11 mouse cellular contexts compared by ENCODE assay signal in genomic region chr13:60528819-60529218, GRCm38 (mm10).
A peak's percentile ranks its signal among the peaks of the same experiment; 100 is the strongest.
DNase-seq lines count a peak whose midpoint lies in the region; ATAC-seq and TF ChIP-seq lines count a peak whose summit lies in the region.
"Had no signal": no experiment of that assay in that cellular context is flagged by ENCODE, and none has a peak within 500 bp of the region (broad histone marks: within the 10 kb centered on the region; RNA-seq: fewer than 3 reads in every experiment).

No protein-coding gene starts in this region.

- no peak for TF ChIP-seq CTCF in midbrain, postnatal 0 days (IDR thresholded peaks at IDR 0.05)

- peak overlapping the region; percentile 35; the same call in 1 of the 2 replicates for H3K27ac ChIP-seq in midbrain, embryonic 12.5 days (replicated peaks)
- H3K27ac ChIP-seq in midbrain, postnatal 0 days (ENCODE audit: low read depth, low read length): no peak overlapping the region
- 0 out of 2 replicates have a peak overlapping the region, but pooled peaks have one; percentile 3 for H3K27ac ChIP-seq in midbrain, embryonic 16.5 days (ENCODE audit: low read length)
- H3K27ac ChIP-seq in heart, embryonic 11.5 days (ENCODE audit: low read depth, low read length): no peak overlapping the region
- H3K27ac ChIP-seq: limb, embryonic 15.5 days had no signal

- H3K9ac ChIP-seq in midbrain, embryonic 12.5 days (replicated peaks): no peak overlapping the region
- H3K9ac ChIP-seq in midbrain, postnatal 0 days (replicated peaks; ENCODE audit: low read length, poor library complexity, severe bottlenecking): no peak overlapping the region
- H3K9ac ChIP-seq in midbrain, embryonic 16.5 days (ENCODE audit: low read depth, low read length): no peak overlapping the region
- no peak overlapping the region for H3K9ac ChIP-seq in heart, embryonic 11.5 days (ENCODE audit: low read depth, low read length)
- H3K9ac ChIP-seq: limb, embryonic 15.5 days had no signal

- no peak for DNase-seq in midbrain, postnatal 0 days (ENCODE audit: low spot score)
- DNase-seq in kidney, adult 8-10 months: peak; percentile 57 to 78
- peak; percentile 10 for DNase-seq in liver
- no peak for DNase-seq in ovary, postnatal 14 days (ENCODE audit: low spot score)
- DNase-seq: B cell, adult 2 months had no signal

- 77% methylated on average over 1 of the region's 1 CpGs for WGBS in midbrain, embryonic 12.5 days
- 82% methylated on average over 1 of the region's 1 CpGs for WGBS in midbrain, postnatal 0 days
- WGBS in midbrain, embryonic 16.5 days: 83% methylated on average over 1 of the region's 1 CpGs
- 48% methylated on average over 1 of the region's 1 CpGs for WGBS in heart, embryonic 11.5 days (ENCODE audit: insufficient replicate concordance)

- H3K27me3 ChIP-seq in midbrain, embryonic 12.5 days: 0 out of 2 replicates have a peak, but pooled peaks cover 3% of the 10 kb centered on the region
- H3K27me3 ChIP-seq in midbrain, postnatal 0 days (ENCODE audit: insufficient read depth, low read length): no peaks in the 10 kb centered on the region
- no peaks in the 10 kb centered on the region for H3K27me3 ChIP-seq in midbrain, embryonic 16.5 days (ENCODE audit: control insufficient read depth, insufficient read depth, low read depth, low read length)
- no peaks in the 10 kb centered on the region for H3K27me3 ChIP-seq in heart, embryonic 11.5 days (ENCODE audit: control insufficient read depth, insufficient read depth, low read length)
- H3K27me3 ChIP-seq: limb, embryonic 15.5 days had no signal

- peaks cover 26% of the 10 kb centered on the region for H3K4me1 ChIP-seq in midbrain, embryonic 12.5 days
- H3K4me1 ChIP-seq in midbrain, postnatal 0 days (ENCODE audit: insufficient read depth, low read length): no peaks in the 10 kb centered on the region
- H3K4me1 ChIP-seq in midbrain, embryonic 16.5 days (ENCODE audit: control insufficient read depth, insufficient read depth, low read length): peaks cover 4% of the 10 kb centered on the region; the same call in 1 of the 2 replicates
- H3K4me1 ChIP-seq in heart, embryonic 11.5 days (ENCODE audit: control insufficient read depth, insufficient read depth, low read length): no peaks in the 10 kb centered on the region
- H3K4me1 ChIP-seq: limb, embryonic 15.5 days had no signal

- peak; percentile 9; the same call in 1 of the 2 replicates for ATAC-seq in midbrain, embryonic 12.5 days (ENCODE audit: low FRiP score, low read depth)
- no peak for ATAC-seq in midbrain, postnatal 0 days (ENCODE audit: low FRiP score)
- peak; percentile 29; the same call in 1 of the 2 replicates for ATAC-seq in midbrain, embryonic 16.5 days
- ATAC-seq in megakaryocyte-erythroid progenitor cell, adult 5-6 weeks (replicated peaks; ENCODE audit: low FRiP score, low TSS enrichment, poor library complexity, severe bottlenecking): no peak
- no peak for ATAC-seq in heart, embryonic 11.5 days (replicated peaks; ENCODE audit: insufficient number of reproducible peaks, low FRiP score, low TSS enrichment)

- no peak overlapping the region for H3K4me3 ChIP-seq in midbrain, embryonic 12.5 days
- no peak overlapping the region for H3K4me3 ChIP-seq in midbrain, postnatal 0 days (ENCODE audit: low read depth, low read length)
- no peak overlapping the region for H3K4me3 ChIP-seq in midbrain, embryonic 16.5 days (ENCODE audit: low read depth, low read length)
- H3K4me3 ChIP-seq in heart, embryonic 11.5 days (ENCODE audit: low read depth, low read length): no peak overlapping the region
- H3K4me3 ChIP-seq: limb, embryonic 15.5 days had no signal

- H3K4me2 ChIP-seq in midbrain, embryonic 12.5 days (replicated peaks): no peak overlapping the region
- no peak overlapping the region for H3K4me2 ChIP-seq in midbrain, postnatal 0 days (ENCODE audit: low read depth, low read length, poor library complexity, severe bottlenecking)
- no peak overlapping the region for H3K4me2 ChIP-seq in midbrain, embryonic 16.5 days (ENCODE audit: low read length)
- H3K4me2 ChIP-seq in heart, embryonic 11.5 days: no peak overlapping the region
- H3K4me2 ChIP-seq: limb, embryonic 15.5 days had no signal

- no peaks in the 10 kb centered on the region for H3K9me3 ChIP-seq in midbrain, embryonic 12.5 days
- no peaks in the 10 kb centered on the region for H3K9me3 ChIP-seq in midbrain, postnatal 0 days (ENCODE audit: low read length)
- H3K9me3 ChIP-seq in midbrain, embryonic 16.5 days (replicated peaks; ENCODE audit: control insufficient read depth, low read length, poor library complexity, severe bottlenecking): no peaks in the 10 kb centered on the region
- no peaks in the 10 kb centered on the region for H3K9me3 ChIP-seq in heart, embryonic 11.5 days (replicated peaks; ENCODE audit: control insufficient read depth, low read length)
- H3K9me3 ChIP-seq: limb, embryonic 15.5 days had no signal

- no peaks in the 10 kb centered on the region for H3K36me3 ChIP-seq in midbrain, embryonic 12.5 days
- no peaks in the 10 kb centered on the region for H3K36me3 ChIP-seq in midbrain, postnatal 0 days (ENCODE audit: insufficient read depth, low read length)
- no peaks in the 10 kb centered on the region for H3K36me3 ChIP-seq in midbrain, embryonic 16.5 days (ENCODE audit: control insufficient read depth, insufficient read depth, low read length)
- no peaks in the 10 kb centered on the region for H3K36me3 ChIP-seq in heart, embryonic 11.5 days (ENCODE audit: control insufficient read depth, insufficient read depth, low read length)
- H3K36me3 ChIP-seq: G1E; limb, embryonic 15.5 days had no signal

Comparison
In these comparisons a context has a peak if more than half of its experiments do, and no peak if none do; other contexts are left out.
1. ATAC-seq: peak in midbrain, embryonic 12.5 days (single experiment) and midbrain, embryonic 16.5 days (single experiment); none in midbrain, postnatal 0 days (single experiment), megakaryocyte-erythroid progenitor cell, adult 5-6 weeks (single experiment) and heart, embryonic 11.5 days (single experiment).
2. H3K27ac ChIP-seq: peak in midbrain, embryonic 12.5 days (single experiment) and midbrain, embryonic 16.5 days (single experiment); none in midbrain, postnatal 0 days (single experiment) and heart, embryonic 11.5 days (single experiment).
3. DNase-seq: peak in kidney, adult 8-10 months (2 of 2) and liver (single experiment); none in midbrain, postnatal 0 days (single experiment) and ovary, postnatal 14 days (single experiment).